8 mouse cellular contexts compared by ENCODE assay signal in genomic region chr6:128102296-128102999, GRCm38 (mm10). TPM values are rescaled to one million over a fixed set of nuclear protein-coding genes. Genes with fewer than 3 reads are reported as not detected.
DNase-seq lines count a peak whose midpoint lies in the region; ATAC-seq lines count a peak whose summit lies in the region.

No protein-coding gene starts in this region.

- H3K4me2 ChIP-seq in hindbrain, embryonic 11.5 days (replicated peaks; ENCODE audit: low read depth, low read length): no peak overlapping the region
- no peak overlapping the region for H3K4me2 ChIP-seq in hindbrain, embryonic 14.5 days (replicated peaks)
- no peak overlapping the region for H3K4me2 ChIP-seq in embryonic facial prominence, embryonic 12.5 days (replicated peaks)
- H3K4me2 ChIP-seq in intestine, embryonic 16.5 days (ENCODE audit: low read depth, low read length): no peak overlapping the region
- H3K4me2 ChIP-seq in lung, embryonic 16.5 days (ENCODE audit: low read depth, low read length): no peak overlapping the region

- ATAC-seq in hindbrain, embryonic 11.5 days (ENCODE audit: low FRiP score): peak; percentile 54; the same call in 1 of the 2 replicates
- ATAC-seq in hindbrain, embryonic 14.5 days (ENCODE audit: low FRiP score): no peak
- ATAC-seq in embryonic facial prominence, embryonic 12.5 days (ENCODE audit: insufficient number of reproducible peaks, insufficient read depth, low FRiP score, low TSS enrichment): no peak
- peak; percentile 68 for ATAC-seq in intestine, embryonic 16.5 days
- peak; percentile 75 for ATAC-seq in lung, embryonic 16.5 days (ENCODE audit: low read depth)
- ATAC-seq in activated CD4-positive, CD25-positive, alpha-beta regulatory T cell, adult 4 months: no peak

- no peaks in the 10 kb centered on the region for H3K27me3 ChIP-seq in hindbrain, embryonic 11.5 days (ENCODE audit: control insufficient read depth, insufficient read depth, low read length)
- H3K27me3 ChIP-seq in hindbrain, embryonic 14.5 days (ENCODE audit: control insufficient read depth, insufficient read depth, low read length): no peaks in the 10 kb centered on the region
- H3K27me3 ChIP-seq in embryonic facial prominence, embryonic 12.5 days: no peaks in the 10 kb centered on the region
- no peaks in the 10 kb centered on the region for H3K27me3 ChIP-seq in intestine, embryonic 16.5 days (replicated peaks; ENCODE audit: control insufficient read depth, insufficient read depth, low read length)
- H3K27me3 ChIP-seq in lung, embryonic 16.5 days (ENCODE audit: control insufficient read depth, insufficient read depth, low read depth, low read length): no peaks in the 10 kb centered on the region

- no peak overlapping the region for H3K9ac ChIP-seq in hindbrain, embryonic 11.5 days (ENCODE audit: low read depth, low read length)
- no peak overlapping the region for H3K9ac ChIP-seq in hindbrain, embryonic 14.5 days
- no peak overlapping the region for H3K9ac ChIP-seq in embryonic facial prominence, embryonic 12.5 days
- H3K9ac ChIP-seq in intestine, embryonic 16.5 days (ENCODE audit: low read depth, low read length): 0 out of 2 replicates have a peak overlapping the region, but pooled peaks have one; percentile 42
- peak overlapping the region; percentile 47; the same call in 1 of the 2 replicates for H3K9ac ChIP-seq in lung, embryonic 16.5 days (ENCODE audit: low read length)

- WGBS in hindbrain, embryonic 11.5 days: 48% methylated on average over 6 of the region's 6 CpGs
- 39% methylated on average over 6 of the region's 6 CpGs for WGBS in hindbrain, embryonic 14.5 days
- 44% methylated on average over 6 of the region's 6 CpGs for WGBS in embryonic facial prominence, embryonic 12.5 days
- 48% methylated on average over 6 of the region's 6 CpGs for WGBS in intestine, embryonic 16.5 days
- WGBS in lung, embryonic 16.5 days: 30% methylated on average over 6 of the region's 6 CpGs

- DNase-seq in hindbrain, embryonic 11.5 days (ENCODE audit: low spot score): no peak
- no peak for DNase-seq in hindbrain, embryonic 14.5 days (ENCODE audit: low spot score)
- no peak for DNase-seq in right cerebral cortex, postnatal 14 days
- no peak for DNase-seq in layer of hippocampus, postnatal 36 days

- H3K4me1 ChIP-seq in hindbrain, embryonic 11.5 days (replicated peaks; ENCODE audit: control insufficient read depth, insufficient read depth, low read length): no peaks in the 10 kb centered on the region; the same call in 1 of the 2 replicates
- peaks cover 12% of the 10 kb centered on the region; the same call in 1 of the 2 replicates for H3K4me1 ChIP-seq in hindbrain, embryonic 14.5 days (replicated peaks; ENCODE audit: control insufficient read depth, insufficient read depth, low read length)
- peaks cover 66% of the 10 kb centered on the region for H3K4me1 ChIP-seq in embryonic facial prominence, embryonic 12.5 days
- H3K4me1 ChIP-seq in intestine, embryonic 16.5 days (ENCODE audit: control insufficient read depth, insufficient read depth, low read length): peaks cover 43% of the 10 kb centered on the region
- H3K4me1 ChIP-seq in lung, embryonic 16.5 days (replicated peaks; ENCODE audit: control insufficient read depth, insufficient read depth, low read length): peaks cover 65% of the 10 kb centered on the region

- no peaks in the 10 kb centered on the region for H3K36me3 ChIP-seq in hindbrain, embryonic 11.5 days (ENCODE audit: control insufficient read depth, insufficient read depth, low read length)
- H3K36me3 ChIP-seq in hindbrain, embryonic 14.5 days (replicated peaks; ENCODE audit: control insufficient read depth, insufficient read depth): no peaks in the 10 kb centered on the region
- no peaks in the 10 kb centered on the region for H3K36me3 ChIP-seq in embryonic facial prominence, embryonic 12.5 days
- no peaks in the 10 kb centered on the region for H3K36me3 ChIP-seq in intestine, embryonic 16.5 days (ENCODE audit: control insufficient read depth, insufficient read depth, low read length)
- H3K36me3 ChIP-seq in lung, embryonic 16.5 days (ENCODE audit: control insufficient read depth, insufficient read depth, low read length): no peaks in the 10 kb centered on the region

- no peak overlapping the region for H3K4me3 ChIP-seq in hindbrain, embryonic 11.5 days (ENCODE audit: low read depth, low read length)
- H3K4me3 ChIP-seq in hindbrain, embryonic 14.5 days (replicated peaks; ENCODE audit: low read length): no peak overlapping the region
- H3K4me3 ChIP-seq in embryonic facial prominence, embryonic 12.5 days: no peak overlapping the region
- H3K4me3 ChIP-seq in intestine, embryonic 16.5 days (ENCODE audit: low read length): no peak overlapping the region
- no peak overlapping the region for H3K4me3 ChIP-seq in lung, embryonic 16.5 days (ENCODE audit: low read length)

- H3K27ac ChIP-seq in hindbrain, embryonic 11.5 days (ENCODE audit: low read depth, low read length): 0 out of 2 replicates have a peak overlapping the region, but pooled peaks have one; percentile 47
- H3K27ac ChIP-seq in hindbrain, embryonic 14.5 days: no peak overlapping the region
- H3K27ac ChIP-seq in embryonic facial prominence, embryonic 12.5 days: 0 out of 2 replicates have a peak overlapping the region, but pooled peaks have one; percentile 25
- peak overlapping the region; percentile 72 for H3K27ac ChIP-seq in intestine, embryonic 16.5 days (ENCODE audit: low read length)
- H3K27ac ChIP-seq in lung, embryonic 16.5 days (ENCODE audit: low read length): peak overlapping the region; percentile 84

- H3K9me3 ChIP-seq in hindbrain, embryonic 11.5 days (ENCODE audit: control insufficient read depth, low read length): no peaks in the 10 kb centered on the region
- H3K9me3 ChIP-seq in hindbrain, embryonic 14.5 days (ENCODE audit: control insufficient read depth, low read length): no peaks in the 10 kb centered on the region
- H3K9me3 ChIP-seq in embryonic facial prominence, embryonic 12.5 days: no peaks in the 10 kb centered on the region
- H3K9me3 ChIP-seq in intestine, embryonic 16.5 days (ENCODE audit: control insufficient read depth, low read length): no peaks in the 10 kb centered on the region
- H3K9me3 ChIP-seq in lung, embryonic 16.5 days (ENCODE audit: control insufficient read depth, low read length): no peaks in the 10 kb centered on the region

RNA-seq across cellular contexts. Expression of gene Tspan9, which starts 40.9 kb away (rescaled TPM):
- 46.2 and 48.9 TPM in 2 replicates for polyA plus RNA-seq in hindbrain, embryonic 11.5 days (2014; fragmentation: Nextera tagmentation; extraction: Ambion mirVana)
- 41.3 and 43.4 TPM in 2 replicates for polyA plus RNA-seq in hindbrain, embryonic 14.5 days (2014; fragmentation: Nextera tagmentation; extraction: Ambion mirVana)
- polyA plus RNA-seq in embryonic facial prominence, embryonic 12.5 days (2016; fragmentation: Nextera tagmentation; extraction: Ambion mirVana): 108 and 110 TPM in 2 replicates
- 89.1 and 94.1 TPM in 2 replicates for polyA plus RNA-seq in intestine, embryonic 16.5 days (2015; fragmentation: Nextera tagmentation; extraction: Ambion mirVana)
- polyA plus RNA-seq in lung, embryonic 16.5 days (2015; fragmentation: Nextera tagmentation; extraction: Ambion mirVana): 142 and 158 TPM in 2 replicates
- total RNA-seq in layer of hippocampus, postnatal 36 days (2021): 10 to 100 TPM; 52.5 to 52.8 TPM
- under 1 TPM; 0.08 to 0.23 TPM for polyA plus RNA-seq in activated CD4-positive, CD25-positive, alpha-beta regulatory T cell, adult 4 months (2017; shearing (Covaris generic))

Comparison
In these comparisons a context has a peak if more than half of its experiments do, and no peak if none do; other contexts are left out.
1. ATAC-seq: peak in hindbrain, embryonic 11.5 days (single experiment), intestine, embryonic 16.5 days (single experiment) and lung, embryonic 16.5 days (single experiment); none in hindbrain, embryonic 14.5 days (single experiment), embryonic facial prominence, embryonic 12.5 days (single experiment) and activated CD4-positive, CD25-positive, alpha-beta regulatory T cell, adult 4 months (single experiment).
2. H3K9ac ChIP-seq: peak in intestine, embryonic 16.5 days (single experiment) and lung, embryonic 16.5 days (single experiment); none in hindbrain, embryonic 11.5 days (single experiment), hindbrain, embryonic 14.5 days (single experiment) and embryonic facial prominence, embryonic 12.5 days (single experiment).
3. RNA of gene Tspan9, which starts 40.9 kb away (polyA plus RNA-seq): 142 to 158 TPM in lung, embryonic 16.5 days, 108 to 110 TPM in embryonic facial prominence, embryonic 12.5 days, 89.1 to 94.1 TPM in intestine, embryonic 16.5 days, 46.2 to 48.9 TPM in hindbrain, embryonic 11.5 days and 41.3 to 43.4 TPM in hindbrain, embryonic 14.5 days; 0.08 to 0.23 TPM in activated CD4-positive, CD25-positive, alpha-beta regulatory T cell, adult 4 months; every median in the first group is over 10 times any median in the second.